Mouse (Mus musculus) T-helper 1 cell (primary cell): ENCODE measurements around the gene Chrm4.

Experiments used
- in situ Hi-C: fragments of 300-600 bp; cut with MboI, MseI; formaldehyde crosslinking; loops from one replicate; pipeline ENCODE4 v1.15.1; 2025; ENCODE audit warnings: high pct_unique_total_duplicates

Chrm4 gene

DNA sequence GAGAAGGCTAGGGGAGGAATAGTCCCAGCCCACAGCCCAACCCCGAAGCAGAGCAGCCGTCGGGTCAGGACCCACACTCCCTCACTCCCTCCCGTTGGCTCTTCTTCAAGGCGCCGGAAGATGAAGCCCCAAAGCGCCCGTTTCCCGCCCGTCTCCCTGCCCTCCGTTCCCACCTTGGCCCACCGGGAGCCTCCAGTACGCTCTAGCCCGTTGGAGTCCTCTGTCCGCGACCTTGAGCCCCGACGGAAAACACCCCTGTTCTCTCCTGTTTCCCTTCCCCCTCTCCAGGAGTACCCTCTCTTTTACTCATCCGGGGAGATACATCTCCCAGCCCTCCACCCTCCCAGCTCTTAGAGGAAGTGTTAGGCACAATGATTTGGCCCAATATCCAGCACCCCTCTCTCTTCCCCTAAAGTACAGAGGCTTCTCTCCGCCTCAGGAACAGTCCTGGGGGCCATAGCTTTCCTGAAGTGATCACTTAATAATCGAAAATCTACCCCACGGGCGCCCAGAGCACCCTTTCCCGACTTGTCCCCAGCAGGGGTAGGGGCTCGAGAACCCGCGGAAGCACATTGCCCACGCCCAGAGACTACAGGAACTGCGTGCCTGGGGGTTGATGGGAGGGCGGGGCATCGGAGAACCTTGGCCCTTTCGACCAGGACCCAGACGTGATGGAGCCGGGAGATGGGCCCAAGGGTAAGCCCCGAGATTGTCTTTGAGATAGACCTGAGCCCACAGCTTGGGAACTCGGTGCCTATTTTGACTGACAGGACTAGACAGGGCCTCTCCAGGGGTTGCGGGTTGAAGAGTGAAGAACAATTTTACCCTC, 4.2 kb upstream of the Chrm4 start:
- in situ Hi-C loops = no loop called here

DNA sequence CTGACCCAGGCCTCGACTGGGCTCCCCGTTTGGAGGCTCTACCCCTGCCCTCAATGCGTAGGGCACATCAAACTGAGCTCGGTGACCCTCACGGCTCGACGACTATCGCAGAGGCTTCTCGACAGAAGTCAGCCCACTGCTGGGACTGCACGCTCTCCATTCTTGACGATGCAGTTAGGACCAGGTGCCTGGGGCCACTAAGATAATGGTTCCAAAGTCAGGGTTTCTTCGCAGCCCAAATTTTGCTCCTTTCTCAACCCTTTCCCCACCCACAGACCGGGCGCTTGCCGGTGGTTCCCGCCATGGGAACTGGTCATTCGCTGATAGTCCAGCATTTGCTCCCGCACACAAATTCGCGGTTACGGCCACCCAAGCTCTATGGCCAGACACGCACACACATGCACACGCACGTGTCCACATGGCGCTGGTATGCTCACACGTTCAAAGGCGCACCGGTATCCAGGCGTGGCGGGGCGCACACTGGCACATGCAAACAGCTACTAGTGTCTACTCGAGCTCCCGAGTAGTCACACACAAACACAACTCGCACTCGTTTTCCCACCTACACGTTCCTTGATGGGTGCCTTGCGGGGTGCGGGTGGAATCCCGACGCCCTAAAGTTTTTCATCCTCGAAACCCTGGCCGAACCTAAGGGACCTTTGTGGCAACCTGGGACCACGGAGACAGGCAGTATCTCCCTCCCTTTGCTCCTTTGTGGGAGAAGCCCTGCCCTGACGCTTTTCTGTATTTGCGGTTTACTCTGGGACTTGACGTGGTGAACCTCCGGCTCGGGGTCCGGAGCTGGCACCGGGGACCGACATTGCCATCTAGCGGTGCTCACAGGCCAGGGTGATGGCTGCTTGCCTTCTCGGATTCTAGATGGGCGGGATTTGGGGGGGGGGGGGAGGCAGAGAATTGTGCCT, 3.4 kb upstream of the Chrm4 start:
- in situ Hi-C loops = no loop called here

DNA sequence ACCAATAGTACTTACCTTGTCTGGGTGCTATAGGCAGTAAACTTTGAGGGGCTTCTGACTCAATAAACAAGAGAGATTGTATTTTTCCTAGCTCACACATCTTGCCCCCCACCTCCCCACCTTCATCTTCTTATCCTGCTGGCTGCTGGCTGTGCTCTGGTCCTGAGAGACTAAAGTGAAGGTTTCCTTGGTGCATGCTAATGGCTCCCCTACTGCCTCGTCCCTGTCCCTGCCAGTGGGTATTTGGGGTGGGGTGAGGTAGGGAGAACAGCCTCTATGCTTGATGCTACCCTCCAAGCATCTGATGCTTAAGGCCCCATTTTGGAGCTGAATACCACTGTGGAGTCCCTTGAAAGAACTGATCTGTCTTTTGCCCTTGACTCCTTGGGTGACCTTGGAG, 2.3 kb upstream of the Chrm4 start:
- in situ Hi-C loops = no loop called here

DNA sequence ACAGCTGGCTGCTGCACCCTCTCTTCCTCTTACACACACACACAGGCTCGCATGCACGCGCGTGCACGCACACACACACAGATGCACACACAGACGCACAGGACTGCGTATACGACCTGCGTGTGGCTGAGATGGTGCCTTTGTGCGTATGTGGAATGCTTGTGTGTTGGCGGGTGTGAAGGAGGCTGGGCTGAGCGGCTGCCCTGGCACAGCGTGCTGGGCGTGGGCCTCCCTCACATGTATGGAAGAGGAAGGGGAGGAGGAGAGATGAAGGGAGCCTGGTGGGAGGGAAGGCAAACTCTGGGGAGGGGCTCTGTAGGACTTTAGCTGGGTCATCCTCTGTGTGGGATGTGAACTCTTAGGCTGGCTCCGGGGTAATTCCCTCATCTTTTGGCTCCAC, 1.6 kb upstream of the Chrm4 start:
- in situ Hi-C loops = no loop called here

DNA sequence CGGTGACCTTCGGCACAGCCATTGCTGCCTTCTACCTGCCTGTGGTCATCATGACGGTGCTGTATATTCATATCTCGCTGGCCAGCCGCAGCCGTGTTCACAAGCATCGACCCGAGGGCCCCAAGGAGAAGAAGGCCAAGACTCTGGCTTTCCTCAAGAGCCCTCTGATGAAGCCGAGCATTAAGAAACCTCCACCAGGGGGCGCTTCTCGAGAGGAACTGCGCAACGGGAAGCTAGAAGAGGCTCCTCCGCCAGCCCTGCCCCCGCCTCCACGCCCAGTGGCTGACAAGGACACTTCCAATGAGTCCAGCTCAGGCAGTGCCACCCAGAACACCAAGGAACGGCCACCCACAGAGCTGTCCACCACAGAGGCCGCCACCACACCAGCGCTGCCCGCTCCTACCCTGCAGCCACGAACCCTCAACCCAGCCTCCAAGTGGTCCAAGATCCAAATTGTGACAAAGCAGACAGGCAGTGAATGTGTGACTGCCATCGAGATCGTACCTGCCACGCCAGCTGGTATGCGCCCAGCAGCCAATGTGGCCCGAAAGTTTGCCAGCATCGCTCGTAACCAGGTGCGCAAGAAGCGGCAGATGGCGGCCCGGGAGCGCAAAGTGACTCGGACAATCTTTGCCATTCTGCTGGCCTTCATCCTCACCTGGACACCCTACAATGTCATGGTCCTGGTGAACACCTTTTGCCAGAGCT, 931 bp downstream of the Chrm4 start:
- in situ Hi-C loops = no loop called here

DNA sequence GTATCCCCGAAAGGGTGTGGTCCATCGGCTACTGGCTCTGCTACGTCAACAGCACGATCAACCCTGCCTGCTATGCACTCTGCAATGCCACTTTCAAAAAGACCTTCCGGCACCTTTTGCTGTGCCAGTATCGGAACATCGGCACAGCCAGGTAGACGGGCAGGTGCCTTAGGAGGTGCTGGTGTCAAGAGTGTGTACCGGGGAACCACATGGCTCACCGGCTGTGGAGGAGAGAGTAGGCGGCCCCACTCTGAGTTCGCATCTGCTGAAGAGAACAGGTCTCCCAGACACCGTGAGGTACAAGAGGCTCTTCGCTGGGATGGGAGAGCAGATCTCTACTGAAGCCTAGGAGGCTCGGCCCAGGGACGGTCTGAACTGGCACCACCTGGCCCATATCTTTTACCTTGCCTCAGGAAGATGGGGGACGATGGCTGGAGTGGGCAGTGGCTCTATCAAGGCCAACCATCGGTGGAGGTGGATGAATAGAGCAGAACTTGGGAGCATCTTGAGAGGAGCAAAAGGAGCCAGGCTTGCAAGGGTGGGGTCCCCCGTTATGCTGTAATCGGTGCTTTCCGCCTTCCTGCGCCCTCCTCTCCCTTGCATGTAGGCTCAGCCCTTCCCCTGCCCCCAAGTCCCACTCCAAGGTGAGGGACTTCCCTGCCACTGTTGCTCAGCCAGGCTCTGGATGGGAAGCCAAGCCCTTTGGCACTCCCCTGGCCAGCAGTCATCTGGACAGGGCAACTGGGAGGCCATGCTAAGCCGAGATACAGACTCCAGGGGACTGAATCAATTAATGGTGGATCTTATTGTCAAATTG, 1.7 kb downstream of the Chrm4 start:
- in situ Hi-C loops = no loop called here

DNA sequence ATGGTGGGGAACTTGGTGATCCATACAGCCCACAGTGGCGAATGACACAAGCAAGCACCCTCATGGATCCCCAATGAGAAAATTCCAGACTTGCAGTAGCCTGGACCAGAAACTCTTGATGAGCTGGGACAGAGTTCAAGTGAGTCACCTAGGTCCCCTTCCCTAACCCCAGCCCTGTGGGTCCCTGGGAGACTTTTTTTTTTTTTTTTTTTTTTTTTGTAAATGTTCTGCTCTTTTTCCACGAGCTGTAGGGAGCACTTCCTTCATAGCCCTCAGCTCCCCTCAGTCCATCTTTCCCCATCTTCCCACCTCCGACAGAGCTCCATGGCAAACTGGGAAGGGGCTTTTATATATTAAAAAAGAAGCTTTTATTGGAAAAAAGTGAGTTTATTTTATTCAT, 2.4 kb downstream of the Chrm4 start:
- in situ Hi-C loops = no loop called here

DNA sequence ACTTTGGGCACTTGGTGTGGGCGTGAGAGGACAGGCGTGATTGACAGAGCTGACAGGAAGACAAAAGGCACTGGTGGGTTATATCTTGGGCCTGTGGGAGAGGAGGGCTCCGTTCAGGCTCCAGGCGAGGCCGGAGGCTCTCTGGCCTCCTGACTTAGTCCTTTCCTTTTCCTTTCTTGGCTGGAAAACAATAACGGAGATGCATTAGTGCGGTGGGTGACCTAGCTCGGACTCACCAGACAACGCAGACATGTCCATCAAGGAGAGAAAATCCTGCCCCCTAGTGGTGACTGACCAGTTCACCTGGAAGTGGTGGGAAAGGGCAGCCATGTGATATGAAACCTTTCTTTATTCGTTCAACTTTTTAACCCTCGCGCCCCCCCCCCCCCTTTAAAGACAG, 2.9 kb downstream of the Chrm4 start:
- in situ Hi-C loops = no loop called here

DNA sequence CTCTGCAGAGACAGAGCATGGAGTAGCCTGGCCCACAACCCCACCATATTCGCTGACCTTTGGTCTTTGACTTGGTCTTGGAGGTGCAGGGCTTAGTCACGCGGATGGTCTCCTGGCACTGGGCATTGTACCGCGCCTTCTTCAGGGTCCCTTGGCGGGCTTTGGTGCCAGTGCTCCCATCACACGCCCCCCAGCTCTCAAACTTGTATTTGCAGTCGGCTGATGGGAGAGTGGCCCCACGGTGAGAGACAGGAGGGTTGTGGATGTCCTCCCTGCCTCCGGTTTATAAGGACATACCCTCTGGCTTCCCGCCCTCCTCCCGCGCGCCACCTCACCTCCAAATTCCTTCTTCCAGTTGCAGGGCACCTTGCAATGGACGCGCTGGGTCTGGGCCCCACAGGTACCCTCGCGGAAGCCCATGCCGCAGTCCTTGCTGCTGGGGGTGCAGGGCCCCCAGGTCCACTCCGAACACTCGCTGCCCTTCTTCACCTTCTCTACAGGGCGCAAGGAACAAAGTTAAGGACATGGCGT, 3.8 kb downstream of the Chrm4 start:
- in situ Hi-C loops = no loop called here

DNA sequence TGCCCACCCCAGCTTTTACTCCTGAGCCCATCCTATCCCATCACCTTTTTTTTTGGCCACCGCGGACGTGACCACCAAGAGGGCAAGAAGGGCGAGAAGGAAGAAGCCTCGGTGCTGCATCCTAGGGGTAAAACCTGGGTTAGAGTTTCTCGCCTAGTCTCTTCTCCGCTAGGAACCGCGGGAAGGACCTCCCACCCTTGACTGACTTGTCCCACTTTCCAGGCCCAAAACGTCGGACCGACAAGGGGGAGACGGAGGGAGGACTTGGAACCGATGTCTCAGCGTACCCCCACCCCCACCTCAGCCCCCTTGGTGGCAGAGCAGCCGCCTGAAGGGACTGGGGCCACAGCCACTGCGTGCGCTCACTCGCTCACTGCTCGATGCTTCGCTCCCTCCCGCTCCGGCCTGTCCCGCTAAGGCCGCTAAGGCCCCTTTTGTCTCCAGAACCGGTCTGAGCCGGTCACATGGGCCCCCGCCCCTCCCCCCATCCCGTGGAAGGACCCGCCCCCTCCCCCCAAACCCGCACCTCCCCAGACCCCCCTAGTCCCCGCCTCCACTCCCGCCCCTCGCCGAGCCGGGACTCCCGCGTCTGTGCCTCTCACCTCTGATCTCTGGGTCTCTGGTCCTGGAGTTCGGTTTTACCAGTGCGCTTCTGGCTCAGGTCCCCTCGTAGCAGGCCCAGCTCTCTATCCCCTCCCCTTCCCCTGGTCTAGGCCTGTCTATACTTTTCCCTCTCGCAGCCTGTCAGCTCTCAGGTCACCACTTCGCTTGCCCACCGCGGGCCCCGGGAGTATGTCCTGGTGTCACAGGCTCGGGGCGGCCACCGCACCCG, 4.5 kb downstream of the Chrm4 start:
- in situ Hi-C loops = no loop called here

DNA sequence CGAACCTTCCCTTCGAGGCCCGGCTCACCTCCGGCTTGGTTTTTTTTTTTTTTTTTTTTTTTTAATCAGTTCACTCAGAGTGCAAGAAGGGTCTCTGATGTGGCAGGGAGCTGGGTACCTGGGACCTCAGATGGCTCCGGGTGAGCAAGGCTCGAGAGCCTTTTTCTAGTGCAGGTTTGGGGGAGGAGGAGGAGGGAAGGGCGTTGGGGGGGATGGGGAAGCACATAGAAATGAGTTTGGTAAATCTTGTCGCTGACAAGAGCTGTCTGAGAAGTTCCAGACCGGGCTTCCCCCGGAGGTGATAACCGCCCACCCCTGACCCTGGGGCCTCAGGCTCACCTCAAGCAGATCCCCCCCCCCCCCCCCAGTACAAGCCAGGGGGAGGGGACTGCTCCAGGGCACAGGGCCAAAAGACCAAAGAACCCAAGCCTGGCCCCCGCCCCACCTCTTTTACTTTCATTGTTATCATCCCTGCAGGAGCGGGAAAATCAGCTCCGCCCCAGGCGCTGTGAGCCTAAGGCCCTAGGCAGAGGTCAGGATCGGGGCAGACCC, 5.2 kb downstream of the Chrm4 start, which contains the start of gene Mdk:
Gene Mdk (minus strand): TSS at position 138 of the 552 bp plus-strand sequence.
- in situ Hi-C loops = no loop called here

DNA sequence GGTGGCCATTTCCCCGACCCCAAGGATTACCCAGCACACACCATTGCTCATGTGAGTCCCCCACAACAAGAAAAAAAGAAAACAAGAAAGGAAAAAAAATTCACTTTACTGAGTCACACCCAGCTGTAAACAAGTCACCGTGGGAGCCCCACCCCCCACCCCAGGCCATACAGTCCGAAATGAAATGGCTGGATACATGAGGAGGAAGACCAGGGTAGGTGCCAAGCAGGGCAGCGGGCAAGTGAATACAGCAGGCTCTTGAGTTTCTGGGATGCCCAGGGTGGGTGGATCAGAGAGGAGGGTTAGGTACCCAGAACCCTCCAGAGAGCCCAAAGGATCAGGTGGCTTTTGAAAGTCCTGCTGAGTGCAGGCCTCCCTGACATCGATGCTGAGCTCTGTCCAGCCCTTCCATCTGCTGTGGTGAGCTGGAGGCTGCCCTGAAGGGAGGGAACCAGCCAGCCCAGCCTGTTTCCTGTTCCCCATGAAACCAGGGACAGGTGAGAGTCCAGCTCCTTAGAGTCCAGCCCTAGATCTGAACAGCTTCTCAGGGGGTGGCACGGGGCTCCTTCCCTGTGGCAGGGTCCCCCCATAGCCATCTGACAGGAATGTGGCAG, 5.8 kb downstream of the Chrm4 start:
- in situ Hi-C loops = no loop called here

DNA sequence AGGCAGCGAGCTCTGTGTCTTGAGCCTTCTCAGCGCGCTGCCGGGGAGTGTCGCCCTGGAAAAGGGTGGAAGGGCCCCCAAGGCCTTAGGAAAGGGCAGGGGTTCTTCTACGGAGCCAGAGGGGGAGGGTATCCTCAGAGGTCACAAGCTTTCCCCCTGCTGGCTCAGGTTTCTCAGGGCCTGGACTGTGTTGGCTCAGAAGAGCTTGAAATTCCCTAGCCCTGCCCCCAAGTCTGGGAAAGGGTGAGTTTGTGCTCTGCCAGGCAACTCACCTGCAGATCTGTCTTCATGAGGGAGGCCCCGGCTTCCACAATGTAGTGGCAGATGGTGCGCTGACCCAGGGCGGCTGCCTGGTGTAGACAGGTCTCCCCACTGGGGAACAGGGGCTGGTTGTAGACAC, 6.4 kb downstream of the Chrm4 start:
- in situ Hi-C loops = no loop called here

DNA sequence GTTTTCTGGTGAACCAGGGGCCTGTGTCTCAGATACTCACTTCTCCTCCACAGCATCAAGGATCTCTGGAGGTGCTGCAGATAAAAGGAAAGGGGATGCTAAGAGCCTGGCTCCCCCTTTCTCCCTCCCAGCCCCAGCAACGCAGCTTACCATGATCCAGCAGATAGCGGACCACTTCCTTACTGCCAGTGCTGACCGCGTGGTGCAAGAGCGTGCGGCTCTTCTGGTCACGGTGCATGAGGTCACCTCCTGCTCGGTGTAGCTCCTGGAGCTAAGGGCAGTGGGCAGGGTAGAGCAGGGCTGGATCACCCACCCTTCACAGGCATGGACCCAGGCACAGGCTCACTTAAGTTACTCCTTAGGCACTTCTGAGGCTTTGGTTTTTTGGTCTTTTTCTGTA, 7.0 kb downstream of the Chrm4 start:
- in situ Hi-C loops = no loop called here

DNA sequence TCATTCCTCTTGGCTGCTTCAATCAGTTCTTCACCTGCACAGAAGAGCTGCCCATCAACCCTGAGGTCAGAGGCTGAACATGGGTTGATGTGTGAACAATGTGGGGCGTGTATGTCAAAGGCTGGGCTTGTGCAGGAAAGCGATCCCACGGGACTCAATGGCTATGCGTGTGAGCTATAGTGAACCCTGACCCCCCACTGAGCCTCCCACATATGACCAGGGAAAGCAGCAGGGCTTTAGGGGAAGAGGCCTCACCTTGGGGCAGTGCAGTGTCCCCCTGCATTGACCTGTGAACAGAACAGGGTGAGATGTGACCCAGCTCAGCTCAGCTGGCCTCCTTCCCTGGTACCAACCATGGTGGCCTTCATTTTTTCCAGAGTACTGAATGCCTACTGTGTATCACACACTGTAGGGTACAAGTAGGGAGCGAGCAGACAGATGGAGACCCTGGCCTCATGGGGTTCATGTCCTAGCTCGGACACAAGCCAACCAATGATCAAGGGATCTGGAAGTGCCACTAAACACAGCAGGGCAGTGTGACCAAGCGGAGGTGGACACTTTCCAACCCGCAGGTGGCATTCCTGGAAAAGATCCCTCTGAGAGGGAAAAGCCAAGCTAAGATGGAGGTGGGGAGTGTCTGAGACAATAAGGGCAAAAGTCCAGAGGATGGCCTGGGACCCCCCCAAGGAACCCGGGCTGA, 7.9 kb downstream of the Chrm4 start:
- in situ Hi-C loops = no loop called here

DNA sequence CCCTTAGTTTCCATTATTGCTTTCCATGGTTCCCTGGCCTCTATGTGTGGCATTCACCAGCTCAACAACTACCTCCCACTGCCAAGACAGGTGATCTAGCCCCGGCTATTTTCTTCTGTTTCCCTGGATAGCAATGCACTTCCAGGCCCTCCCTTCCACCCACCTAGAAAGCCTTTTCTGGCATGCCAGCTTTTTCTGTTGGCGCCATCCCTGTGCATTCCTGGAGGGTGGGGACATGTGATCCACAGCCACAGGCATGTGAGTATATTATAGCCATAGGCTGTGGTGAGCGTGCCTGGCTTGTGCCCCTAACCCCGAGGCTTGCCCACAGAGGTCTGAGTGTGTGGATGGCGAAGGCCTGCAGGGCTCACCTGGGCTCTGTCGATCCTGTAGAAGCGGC, 9.1 kb downstream of the Chrm4 start:
- in situ Hi-C loops = no loop called here

DNA sequence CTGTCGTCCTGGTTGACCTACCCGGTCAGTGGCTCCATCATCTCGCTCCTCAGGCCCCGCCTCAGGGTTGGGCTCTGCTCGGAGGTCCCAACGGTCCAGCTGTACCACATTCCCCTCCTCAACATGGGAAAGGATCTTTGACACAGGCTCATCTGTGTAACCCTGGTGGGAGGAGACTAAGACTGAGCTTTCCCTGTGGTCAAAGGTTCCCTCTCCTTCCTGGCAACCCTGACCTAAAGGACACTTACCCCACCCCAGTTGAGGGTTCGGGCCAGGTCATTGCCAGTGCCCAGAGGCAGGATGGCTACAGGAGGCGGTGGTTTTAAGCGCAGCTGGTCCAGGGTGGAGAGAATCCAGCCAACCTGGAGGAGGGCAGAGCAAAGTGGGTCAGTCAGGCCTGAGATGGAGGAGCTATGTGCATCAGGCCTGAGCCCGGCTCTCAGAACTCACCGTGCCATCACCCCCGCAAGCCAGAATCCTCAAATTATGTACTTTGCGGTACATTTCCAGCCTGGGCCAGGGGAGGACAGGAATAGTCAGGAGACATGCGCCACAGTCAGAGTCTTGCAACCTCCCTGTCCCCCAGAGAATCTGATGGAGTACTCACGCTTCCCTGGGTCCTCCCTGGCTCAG, 12.4 kb downstream of the Chrm4 start:
- in situ Hi-C loops = no loop called here

DNA sequence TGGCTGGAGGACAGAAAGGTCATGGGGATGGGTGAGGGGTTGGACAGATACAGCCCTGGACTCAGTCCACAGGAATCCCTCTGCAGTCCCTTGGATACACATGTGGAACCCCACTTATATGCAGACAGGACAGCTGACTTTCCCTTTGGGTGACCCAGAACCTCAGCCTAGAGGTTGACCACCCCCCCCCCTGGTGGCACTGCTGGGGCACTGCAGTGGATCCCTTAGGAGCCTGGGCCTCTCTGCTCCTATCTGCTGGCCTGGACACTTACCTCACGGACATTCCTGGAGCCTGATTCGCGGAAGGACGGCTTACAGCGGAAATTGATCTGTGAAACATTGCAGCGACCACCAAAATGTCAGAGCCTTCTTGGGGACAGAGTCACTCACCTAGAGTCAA, 15.3 kb downstream of the Chrm4 start:
- in situ Hi-C loops = no loop called here
